Mouse (Mus musculus) liver, postnatal 0 days (tissue): ENCODE measurements around the gene Hap1. TPM values are rescaled to one million over a fixed set of nuclear protein-coding genes. Genes with fewer than 3 reads are reported as not detected.

Source experiments
- ATAC-seq: fragments of 200-750 bp; cut with Nextera tagmentation; 2 replicates; pipeline ENCODE4 v1.8.0; 2017; ENCODE audit warnings: mild to moderate bottlenecking, moderate library complexity
- DNase-seq: peaks from one replicate; pipeline ENCODE4 v3.0.0-alpha.2; 2016
- H3K27ac ChIP-seq: fragments of 300-500 bp; sonication (generic); 2 replicates; pipeline ENCODE4 v1.5.1; 2014; ENCODE audit warnings: antibody characterized with exemption, moderate library complexity, mild to moderate bottlenecking, low read depth
- H3K27me3 ChIP-seq: fragments of 300-500 bp; sonication (generic); 2 replicates; pipeline ENCODE4 v1.6.1; 2014; ENCODE audit warnings: low read length, control low read depth, mixed read lengths; ENCODE audit not compliant: insufficient read depth
- H3K36me3 ChIP-seq: fragments of 300-500 bp; sonication (generic); replicated peaks from 2 replicates; pipeline ENCODE4 v1.6.1; 2014; ENCODE audit warnings: mild to moderate bottlenecking, control low read depth, low read length, moderate library complexity, mixed read lengths; ENCODE audit not compliant: insufficient read depth
- H3K4me1 ChIP-seq: fragments of 300-500 bp; sonication (generic); 2 replicates; pipeline ENCODE4 v1.6.1; 2014; ENCODE audit warnings: antibody characterized with exemption, mild to moderate bottlenecking, control low read depth; ENCODE audit not compliant: insufficient read depth
- H3K4me2 ChIP-seq: fragments of 300-500 bp; sonication (generic); 2 replicates; pipeline ENCODE4 v1.6.1; 2014; ENCODE audit warnings: low read depth, mild to moderate bottlenecking, low read length, moderate library complexity, mixed read lengths
- H3K4me3 ChIP-seq: fragments of 300-500 bp; sonication (generic); 2 replicates; pipeline ENCODE4 v1.5.1; 2014; ENCODE audit warnings: low read depth, low read length
- H3K9ac ChIP-seq: fragments of 300-500 bp; sonication (generic); replicated peaks from 2 replicates; pipeline ENCODE4 v1.6.1; 2014; ENCODE audit warnings: mild to moderate bottlenecking, moderate library complexity
- H3K9me3 ChIP-seq: fragments of 300-500 bp; sonication (generic); 2 replicates; pipeline ENCODE4 v1.6.1; 2016; ENCODE audit warnings: mild to moderate bottlenecking, control low read depth, low read length, mixed read lengths
- CTCF ChIP-seq: sonication (generic); IDR thresholded peaks from 2 replicates; pipeline ENCODE4 v1.5.1; 2016; ENCODE audit warnings: antibody characterized with exemption, low read depth
- EP300 ChIP-seq: IDR thresholded peaks from 2 replicates; pipeline ENCODE4 v1.6.1; 2016; ENCODE audit warnings: antibody characterized with exemption, low read depth, mild to moderate bottlenecking
- WGBS: fragments of 180-500 bp; shearing (Covaris S2); extraction: QIAGEN DNeasy Blood & Tissue Kit; methylation state at CpG from one replicate; pipeline ENCODE4 v1.1.7; 2014; ENCODE audit not compliant: insufficient replicate concordance; 5-methylcytosine and 5-hydroxymethylcytosine counted together
- polyA plus RNA-seq: library from polyadenylated mRNA; unstranded; fragments of >200 nt; fragmentation: Nextera tagmentation; extraction: Ambion mirVana; gene quantifications from 2 replicates; pipeline ENCODE4 v1.2.1, GENCODE M21; 2015

The Hap1 gene
- polyA plus RNA-seq, 1 experiment from 2014 or later = 0.78 TPM

GRCm38 (mm10) chr11:100385016-100385415 lies 29.1 kb upstream of the Hap1 start:
- TF ChIP-seq CTCF (no peak), EP300 (no peak)
- ATAC-seq = no peak

GRCm38 (mm10) chr11:100382682-100383081 lies 26.8 kb upstream of the Hap1 start:
- TF ChIP-seq CTCF = no peak
- TF ChIP-seq EP300 = no peak
- Histone ChIP-seq H3K36me3 (peaks cover 43% of the 10 kb centered on the region), H3K9ac (no peak overlapping the region), H3K4me1 (peaks cover 3% of the 10 kb centered on the region), H3K4me3 (no peak overlapping the region), H3K9me3 (no peaks in the 10 kb centered on the region), H3K27me3 (no peaks in the 10 kb centered on the region), H3K4me2 (no peak overlapping the region), H3K27ac (no peak overlapping the region)
- 74% methylated on average over 6 of the region's 6 CpGs for WGBS
- DNase-seq (no peak), ATAC-seq (no peak)

More at GRCm38 (mm10) chr11:100385016-100385415, 29.1 kb upstream of the Hap1 start:
- no peak overlapping the region for H3K4me2 ChIP-seq
- peaks cover 25% of the 10 kb centered on the region for H3K36me3 ChIP-seq
- no peak overlapping the region for H3K27ac ChIP-seq
- WGBS = 82% methylated on average over 3 of the region's 3 CpGs
- no peaks in the 10 kb centered on the region for H3K27me3 ChIP-seq
- peaks cover 21% of the 10 kb centered on the region for H3K4me1 ChIP-seq
- H3K9me3 ChIP-seq = no peaks in the 10 kb centered on the region
- H3K9ac ChIP-seq = no peak overlapping the region
- no peak for DNase-seq
- no peak overlapping the region for H3K4me3 ChIP-seq

GRCm38 (mm10) chr11:100379311-100379710 lies 23.4 kb upstream of the Hap1 start:
- H3K4me3 ChIP-seq = no peak overlapping the region
- no peak overlapping the region for H3K4me2 ChIP-seq
- DNase-seq = no peak
- H3K9ac ChIP-seq = no peak overlapping the region
- no peaks in the 10 kb centered on the region for H3K4me1 ChIP-seq
- 75% methylated on average over 4 of the region's 4 CpGs for WGBS
- no peaks in the 10 kb centered on the region for H3K27me3 ChIP-seq
- TF ChIP-seq EP300 (no peak), CTCF (no peak)
- no peak for ATAC-seq
- H3K27ac ChIP-seq = no peak overlapping the region
- no peaks in the 10 kb centered on the region for H3K9me3 ChIP-seq
- peaks cover 44% of the 10 kb centered on the region for H3K36me3 ChIP-seq

- Histone ChIP-seq H3K36me3 (peaks cover 49% of the 10 kb centered on the region), H3K4me2 (no peak overlapping the region)
- WGBS = 75% methylated on average over 5 of the region's 5 CpGs
Observed at GRCm38 (mm10) chr11:100378446-100378845, 22.5 kb upstream of the Hap1 start.

GRCm38 (mm10) chr11:100377989-100378388 lies 22.1 kb upstream of the Hap1 start:
- no peak for TF ChIP-seq EP300
- TF ChIP-seq CTCF = no peak
- Histone ChIP-seq H3K4me2 (no peak overlapping the region), H3K4me3 (no peak overlapping the region), H3K4me1 (no peaks in the 10 kb centered on the region), H3K36me3 (peaks cover 49% of the 10 kb centered on the region), H3K27ac (no peak overlapping the region), H3K9ac (no peak overlapping the region), H3K9me3 (no peaks in the 10 kb centered on the region), H3K27me3 (no peaks in the 10 kb centered on the region)
- 88% methylated on average over 14 of the region's 14 CpGs for WGBS
- no peak for DNase-seq
- no peak for ATAC-seq

More at GRCm38 (mm10) chr11:100378446-100378845, 22.5 kb upstream of the Hap1 start:
- H3K27me3 ChIP-seq = no peaks in the 10 kb centered on the region
- no peak overlapping the region for H3K4me3 ChIP-seq
- no peaks in the 10 kb centered on the region for H3K9me3 ChIP-seq
- H3K27ac ChIP-seq = no peak overlapping the region
- no peak for ATAC-seq
- no peaks in the 10 kb centered on the region for H3K4me1 ChIP-seq
- DNase-seq = no peak
- H3K9ac ChIP-seq = no peak overlapping the region
- TF ChIP-seq CTCF = no peak
- no peak for TF ChIP-seq EP300

- Histone ChIP-seq H3K9me3 (no peaks in the 10 kb centered on the region), H3K36me3 (peaks cover 56% of the 10 kb centered on the region), H3K27me3 (no peaks in the 10 kb centered on the region), H3K9ac (no peak overlapping the region), H3K27ac (no peak overlapping the region), H3K4me2 (no peak overlapping the region), H3K4me1 (no peaks in the 10 kb centered on the region), H3K4me3 (no peak overlapping the region)
- whole genome bisulfite sequencing = 86% methylated on average over 21 of the region's 21 CpGs
- TF ChIP-seq EP300 (no peak), CTCF (no peak)
- no peak for ATAC-seq
- DNase-seq = no peak
Observed at GRCm38 (mm10) chr11:100376746-100377389, 20.9 kb upstream of the Hap1 start.

GRCm38 (mm10) chr11:100376005-100376404 lies 20.1 kb upstream of the Hap1 start:
- no peak overlapping the region for H3K4me3 ChIP-seq
- no peak overlapping the region for H3K4me2 ChIP-seq
- H3K9me3 ChIP-seq = no peaks in the 10 kb centered on the region
- DNase-seq = no peak
- no peak for ATAC-seq
- no peak for TF ChIP-seq CTCF
- TF ChIP-seq EP300 = no peak
- H3K9ac ChIP-seq = no peak overlapping the region
- 67% methylated on average over 4 of the region's 4 CpGs for WGBS
- no peak overlapping the region for H3K27ac ChIP-seq
- no peaks in the 10 kb centered on the region for H3K4me1 ChIP-seq
- no peaks in the 10 kb centered on the region for H3K27me3 ChIP-seq
- peaks cover 51% of the 10 kb centered on the region for H3K36me3 ChIP-seq
